Mouse (Mus musculus) myocyte (in vitro differentiated cells): ENCODE results near the gene Hes7.
A peak's percentile ranks its signal among the peaks of the same experiment; 100 is the strongest.

ENCODE experiments used
- CEBPB ChIP-seq: IDR thresholded peaks from 2 replicates; pipeline ENCODE4 v1.6.1; 2011; ENCODE audit warnings: mild to moderate bottlenecking, moderate library complexity; ENCODE audit not compliant: poor library complexity, insufficient read depth, severe bottlenecking
- MAX ChIP-seq: IDR thresholded peaks from one replicate; pipeline ENCODE4 v1.6.1; 2011; ENCODE audit warnings: low read depth, mild to moderate bottlenecking, control low read depth
- POLR2A ChIP-seq: IDR thresholded peaks from one replicate; pipeline ENCODE4 v1.6.1; 2011; ENCODE audit warnings: low read depth, mild to moderate bottlenecking, control low read depth, moderate library complexity; ENCODE audit not compliant: insufficient read length
- POLR2AphosphoS2 ChIP-seq: IDR thresholded peaks from one replicate; pipeline ENCODE4 v1.6.1; 2011; ENCODE audit warnings: low read depth, control low read depth; ENCODE audit not compliant: insufficient read length
- REST ChIP-seq: IDR thresholded peaks from one replicate; pipeline ENCODE4 v1.6.1; 2011; ENCODE audit warnings: mild to moderate bottlenecking, control low read depth, moderate library complexity; ENCODE audit not compliant: insufficient read depth, insufficient read length
- SRF ChIP-seq: IDR thresholded peaks from one replicate; pipeline ENCODE4 v1.6.1; 2011; ENCODE audit warnings: low read depth; ENCODE audit not compliant: control insufficient read depth, insufficient read length
- TCF12 ChIP-seq: IDR thresholded peaks from one replicate; pipeline ENCODE4 v1.6.1; 2011; ENCODE audit warnings: mild to moderate bottlenecking, control low read depth; ENCODE audit not compliant: poor library complexity, insufficient read depth, severe bottlenecking
- USF1 ChIP-seq: IDR thresholded peaks from one replicate; pipeline ENCODE4 v1.6.1; 2011; ENCODE audit warnings: low read depth, mild to moderate bottlenecking, control low read depth, moderate library complexity

DNA sequence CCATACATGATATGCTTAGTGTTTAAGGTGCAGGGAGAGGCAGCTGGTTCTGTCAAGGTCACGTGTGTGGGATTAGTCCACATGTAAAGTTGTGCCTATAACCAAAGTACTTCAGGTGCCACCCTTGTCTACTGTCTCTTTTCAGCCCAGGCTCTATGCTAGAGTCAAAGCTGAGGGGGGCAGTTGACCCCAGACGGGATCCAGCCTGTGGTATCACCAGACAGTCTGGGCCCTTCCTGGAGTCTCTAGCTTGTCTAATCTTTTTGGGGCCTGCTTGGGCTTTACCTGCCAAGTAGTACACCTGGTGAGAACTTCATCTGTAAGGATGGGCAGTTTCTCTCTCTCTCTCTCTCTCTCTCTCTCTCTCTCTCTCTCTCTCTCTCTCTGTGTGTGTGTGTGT is 32.6 kb upstream of the Hes7 start:
- TF ChIP-seq POLR2A (no peak), TCF12 (no peak), USF1 (peak; percentile 27), REST (no peak), POLR2AphosphoS2 (no peak), MAX (no peak), CEBPB (no peak), SRF (no peak)
